Mouse (Mus musculus) frontal cortex, postnatal 36 days (tissue): ENCODE measurements around the gene Hpdl.

Experiments used
- DNase-seq, 2 experiments: peaks; one replicate each; pipeline ENCODE4 v3.0.0; 2022; ENCODE audit warnings: low spot score in 2 of 2

The Hpdl gene

DNA sequence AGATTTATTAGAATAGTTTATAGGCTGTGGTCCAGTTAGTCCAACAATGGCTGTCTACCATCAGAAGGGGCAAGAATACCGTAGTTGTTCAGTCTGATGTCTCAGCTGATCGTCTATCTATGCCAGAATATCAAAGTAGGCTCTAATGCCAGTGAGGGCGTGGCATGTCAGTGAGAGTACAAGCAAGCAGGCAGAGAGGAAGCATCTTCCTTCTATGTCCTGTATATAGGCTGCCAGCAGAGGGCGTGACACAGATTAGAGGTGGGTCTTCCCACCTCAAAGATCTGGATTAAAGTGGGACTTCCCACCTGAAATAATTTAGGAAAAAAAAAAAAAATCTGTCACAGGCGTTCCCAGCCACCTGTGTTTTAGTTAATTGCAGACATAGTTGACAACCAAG, 21.6 kb downstream of the Hpdl start:
- no peak for DNase-seq

DNA sequence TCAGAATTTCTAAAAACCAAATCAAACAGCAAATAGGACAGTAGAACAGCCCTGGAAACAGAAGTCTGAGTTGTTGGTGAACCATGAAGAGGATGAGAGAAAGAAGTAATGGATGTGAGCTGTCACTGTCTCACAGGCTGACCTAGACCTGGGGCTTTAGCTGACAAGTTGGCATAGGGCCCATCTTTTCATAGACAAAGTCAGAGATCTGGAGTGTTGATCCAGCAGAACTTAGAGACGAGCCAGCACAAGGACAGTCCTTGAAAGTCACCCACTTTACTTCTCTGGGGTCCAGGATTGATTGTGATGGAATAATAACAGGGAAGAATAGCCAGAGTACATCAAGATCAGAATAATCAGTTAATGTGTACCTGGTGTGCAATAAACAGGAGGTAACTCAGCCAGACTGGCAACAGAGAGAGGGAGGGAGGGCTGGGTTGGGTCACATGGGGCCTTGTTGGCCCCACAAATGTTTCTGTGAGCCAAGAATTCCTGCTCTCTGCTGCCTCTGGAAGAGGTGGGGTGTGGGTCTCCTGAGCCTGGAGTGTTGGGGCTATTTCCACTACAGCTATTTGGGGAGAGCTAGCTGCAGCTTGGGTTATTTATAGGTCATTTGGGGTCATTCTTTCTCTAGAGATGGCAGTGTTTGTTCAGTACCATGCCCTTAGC, 24.9 kb downstream of the Hpdl start:
- no peak for DNase-seq

DNA sequence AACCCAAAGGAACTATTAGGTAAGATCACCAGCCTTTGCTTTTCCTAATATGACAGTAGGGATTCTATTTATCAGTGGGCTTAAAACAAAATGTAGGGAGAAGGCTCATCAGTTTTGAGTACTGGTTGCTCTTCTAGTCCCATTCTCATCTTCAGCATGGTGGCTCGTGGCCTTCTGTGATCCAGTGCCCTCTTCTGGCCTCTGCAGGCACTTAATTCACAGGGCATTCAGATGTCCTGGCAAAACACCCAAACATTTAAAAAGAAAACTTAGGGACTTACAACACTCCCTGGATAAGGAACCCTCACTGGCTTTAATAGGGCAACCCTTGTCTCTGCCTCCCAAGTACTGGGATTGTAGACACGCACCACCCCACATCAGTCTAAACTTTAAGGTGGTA, 27.2 kb downstream of the Hpdl start:
- no peak for DNase-seq

DNA sequence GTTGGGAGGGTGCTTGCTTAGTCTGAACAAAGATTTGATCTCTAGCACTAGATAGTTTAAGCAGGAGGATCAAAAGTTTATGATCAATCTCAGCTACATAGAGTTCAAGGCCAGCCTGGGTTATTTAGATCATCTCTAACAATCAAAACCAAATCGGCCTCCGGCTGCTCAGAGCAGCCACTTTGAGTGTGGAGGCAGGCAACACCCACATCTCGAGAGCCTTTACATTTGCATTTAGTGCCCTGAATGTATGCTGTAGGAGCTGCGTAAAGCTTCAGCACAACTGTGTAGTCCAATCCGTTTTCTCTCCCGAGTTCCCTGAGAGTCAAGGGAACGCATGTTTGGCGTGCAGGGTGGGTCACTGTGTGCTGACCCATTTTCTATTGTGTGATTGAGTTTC, 29.1 kb downstream of the Hpdl start:
- no peak for DNase-seq

GRCm38 (mm10) chr4:116788956-116789355, 32.6 kb downstream of the Hpdl start:
- peak; percentile 82 to 94 for DNase-seq

- DNase-seq = no peak
Measured at GRCm38 (mm10) chr4:116787985-116788760, 33.3 kb downstream of the Hpdl start.

GRCm38 (mm10) chr4:116786587-116786986, 34.9 kb downstream of the Hpdl start:
- no peak for DNase-seq

DNA sequence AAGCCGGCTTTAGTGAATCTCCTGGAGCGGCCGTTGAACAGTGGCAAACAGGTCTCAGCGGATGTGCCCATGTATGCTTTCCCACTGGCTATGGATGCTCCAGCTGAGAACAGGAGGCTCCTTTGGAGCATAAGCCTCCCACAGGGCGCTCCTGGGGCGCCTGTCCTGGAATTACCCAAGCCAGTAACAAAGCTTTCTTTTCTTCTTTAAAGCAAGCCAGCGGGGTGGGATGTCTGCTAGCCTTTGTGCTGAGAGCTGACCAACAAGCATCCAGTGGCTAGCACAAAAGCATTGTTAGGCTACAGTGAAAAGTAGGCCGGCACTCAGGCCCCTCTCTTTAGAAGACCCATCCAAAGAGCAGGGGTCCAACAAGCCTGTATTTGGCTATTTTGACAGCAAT, 39.3 kb downstream of the Hpdl start:
- no peak for DNase-seq

- no peak for DNase-seq
Measured at GRCm38 (mm10) chr4:116781366-116781765, 40.1 kb downstream of the Hpdl start.

DNA sequence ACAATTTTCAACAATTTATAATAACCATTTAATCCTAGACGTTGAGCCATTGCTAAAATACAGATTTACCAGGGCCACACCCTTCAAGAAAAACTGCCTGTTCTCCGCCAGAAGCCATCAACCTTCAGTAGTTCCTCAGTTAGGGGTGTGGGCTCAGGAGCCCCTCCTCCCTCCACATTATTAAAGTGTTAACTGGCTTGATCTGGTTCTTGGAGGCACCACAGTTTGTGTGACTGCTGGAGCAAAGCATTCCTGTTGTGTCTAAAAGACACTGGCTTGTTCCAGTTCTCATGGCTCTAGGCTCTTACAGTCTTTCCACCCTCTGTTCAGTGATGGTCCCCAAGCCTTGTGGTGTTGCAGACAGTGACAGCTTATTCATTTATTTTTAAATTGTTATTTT, 41.0 kb downstream of the Hpdl start:
- no peak for DNase-seq

DNA sequence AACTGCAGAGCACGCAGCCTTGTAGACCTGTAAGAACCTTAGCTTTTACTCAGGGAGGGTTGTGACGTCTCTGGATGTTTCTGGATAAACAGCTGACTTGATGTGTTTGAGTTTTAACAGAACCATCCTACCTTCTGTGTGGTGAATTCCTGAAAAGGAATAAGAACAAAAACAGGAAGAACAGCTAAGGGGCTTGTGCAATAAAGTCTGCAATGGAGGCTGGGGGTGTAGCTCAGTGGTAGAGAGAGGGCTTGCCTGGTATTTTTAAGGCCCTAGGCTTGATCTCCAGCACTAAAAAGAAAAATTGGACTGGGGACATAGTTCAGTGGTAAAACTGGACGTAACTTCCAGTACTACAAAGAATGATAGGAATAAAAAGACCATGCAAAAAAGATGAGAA, 44.4 kb downstream of the Hpdl start:
- DNase-seq = no peak

- DNase-seq = no peak
Measured at GRCm38 (mm10) chr4:116776391-116776790, 45.1 kb downstream of the Hpdl start.
